Mouse (Mus musculus) embryonic facial prominence, embryonic 13.5 days (tissue): ENCODE results near the gene Ldb2. TPM values are rescaled to one million over a fixed set of nuclear protein-coding genes. Genes with fewer than 3 reads are reported as not detected.

Source experiments
- ATAC-seq: fragments of 200-750 bp; cut with Nextera tagmentation; 2 replicates; pipeline ENCODE4 v1.8.0; 2017; ENCODE audit warnings: low read depth; ENCODE audit not compliant: insufficient number of reproducible peaks, insufficient read depth, low FRiP score, low TSS enrichment
- H3K27ac ChIP-seq: fragments of 300-500 bp; sonication (generic); 2 replicates; pipeline ENCODE4 v1.5.1; 2015; ENCODE audit warnings: moderate library complexity, mild to moderate bottlenecking, inconsistent platforms
- H3K27me3 ChIP-seq: fragments of 300-500 bp; sonication (generic); 2 replicates; pipeline ENCODE4 v1.6.1; 2015; ENCODE audit warnings: mild to moderate bottlenecking, inconsistent platforms
- H3K36me3 ChIP-seq: fragments of 300-500 bp; sonication (generic); 2 replicates; pipeline ENCODE4 v1.6.1; 2015; ENCODE audit warnings: mild to moderate bottlenecking, inconsistent platforms
- H3K4me1 ChIP-seq: fragments of 300-500 bp; sonication (generic); 2 replicates; pipeline ENCODE4 v1.6.1; 2015; ENCODE audit warnings: inconsistent platforms
- H3K4me2 ChIP-seq: fragments of 300-500 bp; sonication (generic); 2 replicates; pipeline ENCODE4 v1.6.1; 2015; ENCODE audit warnings: moderate library complexity, mild to moderate bottlenecking, inconsistent platforms
- H3K4me3 ChIP-seq: fragments of 300-500 bp; sonication (generic); 2 replicates; pipeline ENCODE4 v1.5.1; 2015; ENCODE audit warnings: mild to moderate bottlenecking, inconsistent platforms
- H3K9ac ChIP-seq: fragments of 300-500 bp; sonication (generic); 2 replicates; pipeline ENCODE4 v1.6.1; 2015; ENCODE audit warnings: mild to moderate bottlenecking, inconsistent platforms
- H3K9me3 ChIP-seq: fragments of 300-500 bp; sonication (generic); 2 replicates; pipeline ENCODE4 v1.6.1; 2016; ENCODE audit warnings: inconsistent platforms
- WGBS: fragments of 180-500 bp; shearing (Covaris S2); methylation state at CpG from one replicate; pipeline ENCODE4 v1.1.7; 2015; ENCODE audit warnings: mixed read lengths; 5-methylcytosine and 5-hydroxymethylcytosine counted together
- polyA plus RNA-seq: library from polyadenylated mRNA; unstranded; fragments of >200 nt; fragmentation: Nextera tagmentation; extraction: Ambion mirVana; gene quantifications from 2 replicates; pipeline ENCODE4 v1.2.1, GENCODE M21; 2015

Gene Ldb2
- polyA plus RNA-seq, 1 experiment from 2014 or later: 53.5 TPM

- 84% methylated on average over 4 of the region's 4 CpGs for WGBS
- H3K9ac ChIP-seq: no peak overlapping the region
- H3K4me2 ChIP-seq: no peak overlapping the region
- no peaks in the 10 kb centered on the region for H3K27me3 ChIP-seq
- H3K9me3 ChIP-seq: no peaks in the 10 kb centered on the region
- no peak overlapping the region for H3K4me3 ChIP-seq
- H3K4me1 ChIP-seq: 0 out of 2 replicates have a peak, but pooled peaks cover 2% of the 10 kb centered on the region
- H3K36me3 ChIP-seq: no peaks in the 10 kb centered on the region
- no peak for ATAC-seq
- no peak overlapping the region for H3K27ac ChIP-seq
Observed at GRCm38 (mm10) chr5:44641060-44641459, 158.4 kb downstream of the Ldb2 start.

GRCm38 (mm10) chr5:44635546-44635945 is 163.9 kb downstream of the Ldb2 start:
- WGBS: 47% methylated on average over 6 of the region's 6 CpGs

GRCm38 (mm10) chr5:44629034-44629625 is 170.3 kb downstream of the Ldb2 start:
- H3K36me3 ChIP-seq: no peaks in the 10 kb centered on the region
- no peak overlapping the region for H3K9ac ChIP-seq
- H3K4me1 ChIP-seq: no peaks in the 10 kb centered on the region; the same call in 1 of the 2 replicates
- H3K27ac ChIP-seq: no peak overlapping the region
- H3K27me3 ChIP-seq: no peaks in the 10 kb centered on the region
- H3K9me3 ChIP-seq: no peaks in the 10 kb centered on the region
- 85% methylated on average over 3 of the region's 3 CpGs for WGBS
- ATAC-seq: no peak
- H3K4me2 ChIP-seq: no peak overlapping the region
- H3K4me3 ChIP-seq: no peak overlapping the region

More at GRCm38 (mm10) chr5:44635546-44635945, 163.9 kb downstream of the Ldb2 start:
- H3K36me3 ChIP-seq: no peaks in the 10 kb centered on the region
- no peaks in the 10 kb centered on the region for H3K27me3 ChIP-seq
- H3K4me2 ChIP-seq: no peak overlapping the region
- H3K4me1 ChIP-seq: no peaks in the 10 kb centered on the region; the same call in none of the 2 replicates
- no peak overlapping the region for H3K9ac ChIP-seq
- no peak for ATAC-seq
- no peak overlapping the region for H3K27ac ChIP-seq
- H3K4me3 ChIP-seq: no peak overlapping the region
- H3K9me3 ChIP-seq: no peaks in the 10 kb centered on the region

GRCm38 (mm10) chr5:44627487-44627886 is 172.0 kb downstream of the Ldb2 start:
- WGBS: 83% methylated on average over 5 of the region's 5 CpGs

GRCm38 (mm10) chr5:44626885-44627284 is 172.6 kb downstream of the Ldb2 start:
- H3K27ac ChIP-seq: no peak overlapping the region
- ATAC-seq: no peak
- no peak overlapping the region for H3K4me3 ChIP-seq
- no peaks in the 10 kb centered on the region for H3K27me3 ChIP-seq
- H3K36me3 ChIP-seq: no peaks in the 10 kb centered on the region
- no peaks in the 10 kb centered on the region for H3K4me1 ChIP-seq
- no peak overlapping the region for H3K4me2 ChIP-seq
- H3K9me3 ChIP-seq: no peaks in the 10 kb centered on the region
- H3K9ac ChIP-seq: no peak overlapping the region
- WGBS: 90% methylated on average over 2 of the region's 2 CpGs

More at GRCm38 (mm10) chr5:44627487-44627886, 172.0 kb downstream of the Ldb2 start:
- H3K4me1 ChIP-seq: no peaks in the 10 kb centered on the region
- no peak overlapping the region for H3K4me2 ChIP-seq
- no peaks in the 10 kb centered on the region for H3K9me3 ChIP-seq
- no peak for ATAC-seq
- H3K9ac ChIP-seq: no peak overlapping the region
- no peaks in the 10 kb centered on the region for H3K27me3 ChIP-seq
- no peak overlapping the region for H3K4me3 ChIP-seq
- no peaks in the 10 kb centered on the region for H3K36me3 ChIP-seq
- H3K27ac ChIP-seq: no peak overlapping the region

- no peak for ATAC-seq
- no peak overlapping the region for H3K27ac ChIP-seq
- 63% methylated on average over 2 of the region's 2 CpGs for WGBS
Observed at GRCm38 (mm10) chr5:44626114-44626513, 173.4 kb downstream of the Ldb2 start.

GRCm38 (mm10) chr5:44615677-44616076 is 183.8 kb downstream of the Ldb2 start:
- H3K27me3 ChIP-seq: no peaks in the 10 kb centered on the region
- H3K4me3 ChIP-seq: no peak overlapping the region
- no peak overlapping the region for H3K4me2 ChIP-seq
- WGBS: 86% methylated on average over 7 of the region's 7 CpGs
- no peaks in the 10 kb centered on the region for H3K4me1 ChIP-seq
- no peak overlapping the region for H3K27ac ChIP-seq
- no peaks in the 10 kb centered on the region for H3K9me3 ChIP-seq
- H3K36me3 ChIP-seq: no peaks in the 10 kb centered on the region
- no peak for ATAC-seq
- no peak overlapping the region for H3K9ac ChIP-seq

More at GRCm38 (mm10) chr5:44626114-44626513, 173.4 kb downstream of the Ldb2 start:
- H3K9ac ChIP-seq: no peak overlapping the region
- H3K4me2 ChIP-seq: no peak overlapping the region
- H3K27me3 ChIP-seq: no peaks in the 10 kb centered on the region
- no peak overlapping the region for H3K4me3 ChIP-seq
- no peaks in the 10 kb centered on the region for H3K36me3 ChIP-seq
- H3K9me3 ChIP-seq: no peaks in the 10 kb centered on the region
- H3K4me1 ChIP-seq: no peaks in the 10 kb centered on the region

GRCm38 (mm10) chr5:44608901-44609300 is 190.6 kb downstream of the Ldb2 start:
- no peaks in the 10 kb centered on the region for H3K9me3 ChIP-seq
- no peaks in the 10 kb centered on the region for H3K27me3 ChIP-seq
- no peak for ATAC-seq
- H3K27ac ChIP-seq: no peak overlapping the region
- H3K36me3 ChIP-seq: no peaks in the 10 kb centered on the region
- H3K4me2 ChIP-seq: no peak overlapping the region
- no peaks in the 10 kb centered on the region for H3K4me1 ChIP-seq
- H3K9ac ChIP-seq: no peak overlapping the region
- H3K4me3 ChIP-seq: no peak overlapping the region
- 51% methylated on average over 2 of the region's 2 CpGs for WGBS

- Histone ChIP-seq H3K4me3 (no peak overlapping the region), H3K27ac (no peak overlapping the region), H3K27me3 (no peaks in the 10 kb centered on the region), H3K4me2 (no peak overlapping the region), H3K4me1 (0 out of 2 replicates have a peak, but pooled peaks cover 4% of the 10 kb centered on the region), H3K9me3 (no peaks in the 10 kb centered on the region), H3K36me3 (no peaks in the 10 kb centered on the region), H3K9ac (no peak overlapping the region)
- no peak for ATAC-seq
- 88% methylated on average over 1 of the region's 1 CpGs for WGBS
Observed at GRCm38 (mm10) chr5:44601340-44601739, 198.1 kb downstream of the Ldb2 start.

- H3K4me1 ChIP-seq: peaks cover 33% of the 10 kb centered on the region
- H3K36me3 ChIP-seq: no peaks in the 10 kb centered on the region
- H3K4me3 ChIP-seq: peak overlapping the region; percentile 10; the same call in 1 of the 2 replicates
- WGBS: 32% methylated on average over 15 of the region's 15 CpGs
- 0 out of 2 replicates have a peak, but pooled peaks have one; percentile 37 for ATAC-seq
- H3K4me2 ChIP-seq: peak overlapping the region; percentile 47
- no peaks in the 10 kb centered on the region for H3K27me3 ChIP-seq
- peak overlapping the region; percentile 93 for H3K27ac ChIP-seq
- H3K9me3 ChIP-seq: no peaks in the 10 kb centered on the region
- peak overlapping the region; percentile 57; the same call in 1 of the 2 replicates for H3K9ac ChIP-seq
Observed at GRCm38 (mm10) chr5:44593522-44594218, 205.8 kb downstream of the Ldb2 start.

GRCm38 (mm10) chr5:44590750-44591149 is 208.7 kb downstream of the Ldb2 start:
- WGBS: 76% methylated on average over 3 of the region's 3 CpGs
- ATAC-seq: no peak
- no peaks in the 10 kb centered on the region for H3K27me3 ChIP-seq
- no peaks in the 10 kb centered on the region for H3K9me3 ChIP-seq
- no peak overlapping the region for H3K4me2 ChIP-seq
- H3K27ac ChIP-seq: no peak overlapping the region
- H3K36me3 ChIP-seq: no peaks in the 10 kb centered on the region
- no peak overlapping the region for H3K4me3 ChIP-seq
- no peak overlapping the region for H3K9ac ChIP-seq
- peaks cover 52% of the 10 kb centered on the region for H3K4me1 ChIP-seq

- WGBS: 15% methylated on average over 1 of the region's 1 CpGs
- no peak overlapping the region for H3K9ac ChIP-seq
Observed at GRCm38 (mm10) chr5:44589318-44589717, 210.2 kb downstream of the Ldb2 start.

More at GRCm38 (mm10) chr5:44589318-44589717, 210.2 kb downstream of the Ldb2 start:
- Histone ChIP-seq H3K9me3 (no peaks in the 10 kb centered on the region), H3K27ac (no peak overlapping the region), H3K27me3 (no peaks in the 10 kb centered on the region), H3K36me3 (no peaks in the 10 kb centered on the region), H3K4me2 (no peak overlapping the region), H3K4me3 (no peak overlapping the region), H3K4me1 (peaks cover 46% of the 10 kb centered on the region)
- ATAC-seq: no peak
